Mouse (Mus musculus): ENCODE measurements around the gene Ncbp3. TPM values are rescaled to one million over a fixed set of nuclear protein-coding genes. Genes with fewer than 3 reads are reported as not detected.

Ncbp3 gene
- total RNA-seq, 1 experiment, result 10.4 TPM

DNA sequence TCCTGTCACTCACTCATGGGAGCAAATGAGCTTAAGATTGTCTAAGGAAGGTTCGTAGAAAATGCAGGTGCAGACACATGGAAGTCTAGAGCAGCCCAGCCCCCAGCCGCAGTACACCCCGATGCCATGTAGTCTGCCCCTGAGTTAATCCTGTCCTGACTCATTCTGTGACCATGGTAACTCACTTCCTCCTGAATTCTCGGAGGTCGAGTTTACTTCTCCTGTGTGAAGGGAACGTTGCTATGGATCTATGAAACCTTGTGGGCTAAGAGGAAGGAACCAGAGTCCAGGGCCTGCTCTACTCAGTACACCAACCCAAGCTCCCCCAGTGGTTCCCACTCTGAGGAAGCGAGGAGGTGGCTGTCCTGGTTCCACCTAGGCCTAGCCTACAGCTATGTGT is 45.3 kb downstream of the Ncbp3 start:
- in situ Hi-C loops (cut with MboI; ENCODE audit: low sequenced_read_pairs in 2 of 2, unreplicated experiment in 2 of 2), result no loop called here
- DNase-seq (ENCODE audit: low read depth, low spot score), result no peak
- H3K4me3 ChIP-seq (ENCODE audit: insufficient read depth in 1 of 2, low read depth in 1 of 2, low read length in 2 of 2, poor library complexity in 1 of 2, severe bottlenecking in 1 of 2), result no peak overlapping the region
- H3K36me3 ChIP-seq (ENCODE audit: control insufficient read depth, insufficient read depth, low read length, poor library complexity, severe bottlenecking), result no peaks in the 10 kb centered on the region
- no peak overlapping the region for H3K9ac ChIP-seq (ENCODE audit: insufficient read depth, low read depth, low read length, poor library complexity, severe bottlenecking)
- TF ChIP-seq MAFK (IDR thresholded peaks at IDR 0.05; ENCODE audit: insufficient read depth, low read depth, low read length) (no peak), HCFC1 (IDR thresholded peaks at IDR 0.05; ENCODE audit: borderline replicate concordance, insufficient read depth, low read length) (no peak), CHD2 (IDR thresholded peaks at IDR 0.05; ENCODE audit: low read depth, low read length) (no peak), ZC3H11A (IDR thresholded peaks at IDR 0.05; ENCODE audit: borderline replicate concordance, low read depth, low read length) (no peak), ZNF384 (IDR thresholded peaks at IDR 0.05; ENCODE audit: low read depth, low read length) (no peak)
- no peaks in the 10 kb centered on the region for H3K9me3 ChIP-seq (ENCODE audit: control insufficient read depth, insufficient read depth, low read depth, low read length)
- H3K27ac ChIP-seq (ENCODE audit: insufficient read depth, low read depth, low read length, poor library complexity, severe bottlenecking), result no peak overlapping the region
- no peaks in the 10 kb centered on the region for H3K4me1 ChIP-seq (ENCODE audit: control insufficient read depth in 2 of 2, insufficient read depth in 2 of 2, low read length in 2 of 2, poor library complexity in 1 of 2)

GRCm38 (mm10) chr11:73094231-73094995 is 46.8 kb downstream of the Ncbp3 start:
- no peak for DNase-seq (ENCODE audit: low read depth, low spot score)
- no peaks in the 10 kb centered on the region for H3K9me3 ChIP-seq (ENCODE audit: control insufficient read depth, insufficient read depth, low read depth, low read length)
- H3K4me1 ChIP-seq (ENCODE audit: control insufficient read depth in 2 of 2, insufficient read depth in 2 of 2, low read length in 2 of 2, poor library complexity in 1 of 2), result no peaks in the 10 kb centered on the region
- no peak overlapping the region for H3K4me3 ChIP-seq (ENCODE audit: insufficient read depth in 1 of 2, low read depth in 1 of 2, low read length in 2 of 2, poor library complexity in 1 of 2, severe bottlenecking in 1 of 2)
- H3K9ac ChIP-seq (ENCODE audit: insufficient read depth, low read depth, low read length, poor library complexity, severe bottlenecking), result no peak overlapping the region
- H3K36me3 ChIP-seq (ENCODE audit: control insufficient read depth, insufficient read depth, low read length, poor library complexity, severe bottlenecking), result no peaks in the 10 kb centered on the region
- in situ Hi-C loops (cut with MboI; ENCODE audit: low sequenced_read_pairs in 2 of 2, unreplicated experiment in 2 of 2), result no loop called here
- TF ChIP-seq MAFK (IDR thresholded peaks at IDR 0.05; ENCODE audit: insufficient read depth, low read depth, low read length) (no peak), ZNF384 (IDR thresholded peaks at IDR 0.05; ENCODE audit: low read depth, low read length) (no peak), HCFC1 (IDR thresholded peaks at IDR 0.05; ENCODE audit: borderline replicate concordance, insufficient read depth, low read length) (no peak), CHD2 (IDR thresholded peaks at IDR 0.05; ENCODE audit: low read depth, low read length) (no peak), ZC3H11A (IDR thresholded peaks at IDR 0.05; ENCODE audit: borderline replicate concordance, low read depth, low read length) (no peak)
- H3K27ac ChIP-seq (ENCODE audit: insufficient read depth, low read depth, low read length, poor library complexity, severe bottlenecking), result no peak overlapping the region; the same call in 1 of the 2 replicates

DNA sequence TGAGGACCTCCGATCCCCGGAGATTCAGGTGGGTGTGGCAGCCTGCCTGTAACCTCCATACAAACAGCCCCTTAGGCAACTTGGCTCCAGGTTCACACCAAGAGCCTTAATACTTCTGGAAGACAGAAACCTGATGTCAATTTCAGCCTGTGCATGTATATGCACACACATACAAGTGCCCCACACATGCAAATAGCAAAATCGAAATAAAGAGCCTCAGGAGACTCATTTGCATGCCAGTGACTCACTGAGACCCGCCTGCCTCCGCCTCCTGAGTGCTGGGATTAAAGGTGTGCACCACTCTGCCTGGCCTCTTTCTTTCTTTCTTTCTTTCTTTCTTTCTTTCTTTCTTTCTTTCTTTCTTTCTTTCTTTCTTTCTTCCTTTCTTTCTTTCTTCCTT is 51.3 kb downstream of the Ncbp3 start:
- H3K4me3 ChIP-seq (ENCODE audit: insufficient read depth in 1 of 2, low read depth in 1 of 2, low read length in 2 of 2, poor library complexity in 1 of 2, severe bottlenecking in 1 of 2), result no peak overlapping the region
- no peak for DNase-seq (ENCODE audit: low read depth, low spot score)
- no peaks in the 10 kb centered on the region for H3K36me3 ChIP-seq (ENCODE audit: control insufficient read depth, insufficient read depth, low read length, poor library complexity, severe bottlenecking)
- no peaks in the 10 kb centered on the region for H3K9me3 ChIP-seq (ENCODE audit: control insufficient read depth, insufficient read depth, low read depth, low read length)
- TF ChIP-seq HCFC1 (IDR thresholded peaks at IDR 0.05; ENCODE audit: borderline replicate concordance, insufficient read depth, low read length) (no peak), ZNF384 (IDR thresholded peaks at IDR 0.05; ENCODE audit: low read depth, low read length) (no peak), ZC3H11A (IDR thresholded peaks at IDR 0.05; ENCODE audit: borderline replicate concordance, low read depth, low read length) (no peak), MAFK (IDR thresholded peaks at IDR 0.05; ENCODE audit: insufficient read depth, low read depth, low read length) (no peak)
- in situ Hi-C loops (cut with MboI; ENCODE audit: low sequenced_read_pairs in 2 of 2, unreplicated experiment in 2 of 2), result no loop called here
- H3K27ac ChIP-seq (ENCODE audit: insufficient read depth, low read depth, low read length, poor library complexity, severe bottlenecking), result no peak overlapping the region
- no peak overlapping the region for H3K9ac ChIP-seq (ENCODE audit: insufficient read depth, low read depth, low read length, poor library complexity, severe bottlenecking)
- H3K4me1 ChIP-seq (ENCODE audit: control insufficient read depth in 2 of 2, insufficient read depth in 2 of 2, low read length in 2 of 2, poor library complexity in 1 of 2), result no peaks in the 10 kb centered on the region

- Histone ChIP-seq H3K4me3 (ENCODE audit: insufficient read depth in 1 of 2, low read depth in 1 of 2, low read length in 2 of 2, poor library complexity in 1 of 2, severe bottlenecking in 1 of 2) (no peak overlapping the region), H3K36me3 (ENCODE audit: control insufficient read depth, insufficient read depth, low read length, poor library complexity, severe bottlenecking) (no peaks in the 10 kb centered on the region), H3K9me3 (ENCODE audit: control insufficient read depth, insufficient read depth, low read depth, low read length) (no peaks in the 10 kb centered on the region), H3K4me1 (ENCODE audit: control insufficient read depth in 2 of 2, insufficient read depth in 2 of 2, low read length in 2 of 2, poor library complexity in 1 of 2) (no peaks in the 10 kb centered on the region), H3K9ac (ENCODE audit: insufficient read depth, low read depth, low read length, poor library complexity, severe bottlenecking) (no peak overlapping the region), H3K27ac (ENCODE audit: insufficient read depth, low read depth, low read length, poor library complexity, severe bottlenecking) (no peak overlapping the region)
- TF ChIP-seq HCFC1 (IDR thresholded peaks at IDR 0.05; ENCODE audit: borderline replicate concordance, insufficient read depth, low read length) (no peak), ZC3H11A (IDR thresholded peaks at IDR 0.05; ENCODE audit: borderline replicate concordance, low read depth, low read length) (no peak), ZNF384 (IDR thresholded peaks at IDR 0.05; ENCODE audit: low read depth, low read length) (no peak), MAFK (IDR thresholded peaks at IDR 0.05; ENCODE audit: insufficient read depth, low read depth, low read length) (no peak)
- no peak for DNase-seq (ENCODE audit: low read depth, low spot score)
- in situ Hi-C loops (cut with MboI; ENCODE audit: low sequenced_read_pairs in 2 of 2, unreplicated experiment in 2 of 2), result no loop called here
These were observed 52.6 kb downstream of the Ncbp3 start for GRCm38 (mm10) chr11:73099976-73100750.

All from ES-E14 (cell line).